Mouse (Mus musculus): ENCODE results near the gene Plp1. TPM values are rescaled to one million over a fixed set of nuclear protein-coding genes. Genes with fewer than 3 reads are reported as not detected.

Plp1 gene
- polyA plus RNA-seq (2012; rRNA removed): 22.3 and 23.9 TPM in 2 replicates

DNA sequence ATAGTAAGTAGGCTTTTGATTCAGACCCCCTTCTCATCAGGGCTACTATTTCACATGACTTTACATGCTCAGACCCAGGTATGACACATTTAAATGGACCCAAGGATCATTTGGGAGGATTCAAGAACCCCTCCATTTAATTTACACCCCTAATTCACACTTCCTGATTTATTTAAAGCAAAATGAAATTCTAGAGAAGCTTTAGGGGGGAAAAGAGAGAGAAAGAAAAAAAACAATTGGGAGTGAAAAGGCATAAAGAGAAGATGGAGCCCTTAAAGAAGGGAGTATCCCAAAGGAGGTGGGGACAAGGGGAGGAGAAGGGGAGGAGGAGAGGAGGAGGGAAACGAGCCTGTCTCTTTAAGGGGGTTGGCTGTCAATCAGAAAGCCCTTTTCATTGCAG lies at the start of gene Plp1:
Plp1 (plus strand) TSS at position 301 of the 400 bp plus-strand sequence.
- no peak for DNase-seq (ENCODE audit: low spot score)

DNA sequence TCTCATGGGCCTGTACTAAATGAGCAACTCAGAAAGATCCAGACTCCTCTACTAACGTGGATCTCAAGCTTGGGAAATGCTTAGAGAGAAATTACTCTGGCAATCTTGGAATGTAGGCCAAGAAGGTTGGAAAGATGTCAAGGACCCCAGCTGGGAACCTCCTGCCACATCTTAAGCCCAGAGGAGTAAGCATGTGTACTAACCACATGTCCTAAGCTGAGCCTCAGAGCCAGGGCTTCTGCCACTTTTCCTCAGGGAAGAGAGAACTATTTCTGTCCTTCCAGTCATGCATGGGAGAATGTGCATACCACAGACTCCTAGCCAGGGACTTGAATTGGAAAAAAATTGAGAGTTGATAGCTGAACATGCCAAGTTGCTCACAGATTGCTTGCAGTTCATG lies 49.4 kb upstream of the Plp1 start:
- DNase-seq (ENCODE audit: low spot score): no peak

DNA sequence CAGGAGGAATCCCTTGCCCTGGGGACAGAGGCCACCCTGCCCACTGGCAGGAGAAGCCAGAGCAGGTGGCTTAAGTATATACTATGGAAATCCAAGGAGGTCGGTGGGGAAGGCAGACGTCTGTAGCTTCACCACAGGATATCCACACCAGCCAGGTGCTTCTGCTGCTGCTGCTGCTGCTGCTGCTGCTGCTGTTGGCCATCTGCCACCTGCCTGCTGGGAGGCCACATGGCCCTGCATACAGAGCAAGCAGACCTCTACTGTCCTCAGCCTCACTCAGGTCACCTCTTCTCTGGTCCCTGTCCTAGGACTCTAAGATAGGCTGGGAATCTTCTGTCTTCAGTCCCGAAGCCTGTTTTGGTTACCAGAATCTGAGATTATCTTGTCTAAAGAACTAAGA lies 44.4 kb upstream of the Plp1 start:
- DNase-seq (ENCODE audit: low spot score): no peak

DNA sequence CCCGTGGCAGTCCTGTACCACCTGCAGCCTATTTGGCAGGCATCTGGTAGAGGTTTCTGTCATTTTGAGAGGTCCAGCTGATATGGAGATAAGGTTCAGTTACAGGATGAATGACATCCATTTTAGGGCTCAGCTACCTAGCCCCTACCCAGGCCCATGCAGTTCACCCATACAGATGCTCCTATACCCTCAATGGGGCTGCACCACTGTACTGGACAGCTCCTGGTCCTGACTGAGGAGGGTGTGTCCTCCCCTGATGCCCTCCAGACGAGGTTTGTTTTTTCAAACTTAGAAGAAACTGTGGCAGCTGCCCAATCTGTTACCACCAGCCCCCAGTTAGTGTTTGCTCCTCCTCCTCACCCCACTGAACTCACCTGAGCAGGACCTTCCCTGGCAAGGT lies 43.2 kb upstream of the Plp1 start:
- no peak for DNase-seq (ENCODE audit: low spot score)

DNA sequence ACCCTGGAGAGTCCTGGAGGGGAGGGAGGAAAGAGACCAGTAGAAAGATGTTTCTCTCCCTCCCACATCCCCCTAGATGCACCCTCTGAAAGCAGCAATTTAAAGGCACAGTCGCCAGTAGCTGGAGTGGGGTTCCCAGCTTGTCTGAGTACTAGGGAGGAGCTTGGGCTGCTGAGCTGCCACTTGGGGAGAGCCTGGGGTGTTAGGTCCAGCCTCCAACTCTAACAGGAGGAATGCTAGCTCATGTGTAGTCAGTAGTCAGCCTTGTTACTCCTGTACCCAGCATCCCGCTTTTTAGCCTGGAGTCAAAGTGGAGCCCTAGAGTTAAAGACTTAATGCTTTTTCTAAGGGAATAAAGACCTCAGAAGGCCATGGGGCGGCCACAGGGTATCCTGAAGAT lies 42.4 kb upstream of the Plp1 start, which contains the start of gene Glra4:
Glra4 (minus strand) TSS at position 101 of the 400 bp plus-strand sequence.
- DNase-seq (ENCODE audit: low spot score): no peak

DNA sequence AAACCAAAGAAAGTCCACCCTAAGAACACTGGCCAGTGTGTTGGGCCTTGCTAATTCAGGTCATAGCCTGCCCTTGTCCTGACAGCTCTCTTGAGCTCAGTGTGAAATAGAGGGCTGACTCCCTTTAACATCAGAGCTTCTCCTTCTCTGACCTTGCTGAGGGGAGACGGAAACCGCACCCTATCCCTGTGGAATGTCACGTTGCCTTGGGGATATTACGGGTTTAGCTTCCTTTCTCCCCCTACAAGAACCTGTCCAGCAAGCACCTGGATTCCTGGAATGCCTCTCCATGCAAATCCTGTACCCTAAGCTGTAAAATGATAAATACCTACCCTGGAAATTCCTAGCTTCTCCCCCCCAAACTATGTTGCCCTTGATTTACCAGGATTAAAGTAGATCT lies 33.0 kb upstream of the Plp1 start:
- no peak for DNase-seq (ENCODE audit: low spot score)

DNA sequence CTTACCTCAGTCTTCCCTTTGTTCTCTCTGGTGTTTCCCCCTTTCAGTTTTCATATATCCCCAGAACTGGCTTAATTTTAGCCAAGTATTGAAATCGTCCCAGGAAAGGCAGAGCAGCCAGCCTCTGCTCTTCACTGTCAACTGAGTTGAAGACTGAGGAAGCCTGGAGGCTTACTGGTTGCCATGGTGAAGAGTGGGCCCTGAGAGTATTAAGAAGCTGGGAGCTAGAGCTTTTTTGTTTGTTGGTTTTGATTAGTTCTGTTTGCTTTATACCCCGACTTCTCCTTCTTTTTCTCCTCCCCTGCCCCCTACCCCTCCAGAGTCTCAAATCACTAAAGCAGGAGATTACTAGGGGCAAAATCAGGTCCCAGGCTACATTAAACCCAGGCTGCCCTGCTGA lies 25.2 kb upstream of the Plp1 start:
- no peak for DNase-seq (ENCODE audit: low spot score)

DNA sequence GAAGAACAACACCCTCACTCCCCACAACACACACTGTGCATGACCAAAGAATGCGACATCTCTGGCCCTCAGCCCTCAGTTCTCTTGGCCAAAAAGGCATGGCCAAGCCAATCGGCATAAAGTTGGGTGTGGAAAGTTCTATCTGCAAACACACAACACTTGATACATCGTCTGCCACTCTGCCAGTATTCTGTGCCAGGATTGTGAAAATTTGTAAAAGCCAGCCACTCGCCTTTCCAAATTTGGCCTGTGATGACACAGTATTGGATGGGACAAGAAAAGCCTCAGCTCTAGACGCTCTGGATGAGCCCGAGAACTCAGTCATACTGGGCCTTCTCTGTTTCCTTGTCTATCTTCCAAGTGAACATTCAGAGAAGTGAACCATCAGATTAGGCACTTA lies 2.7 kb upstream of the Plp1 start:
- no peak for DNase-seq (ENCODE audit: low spot score)

DNA sequence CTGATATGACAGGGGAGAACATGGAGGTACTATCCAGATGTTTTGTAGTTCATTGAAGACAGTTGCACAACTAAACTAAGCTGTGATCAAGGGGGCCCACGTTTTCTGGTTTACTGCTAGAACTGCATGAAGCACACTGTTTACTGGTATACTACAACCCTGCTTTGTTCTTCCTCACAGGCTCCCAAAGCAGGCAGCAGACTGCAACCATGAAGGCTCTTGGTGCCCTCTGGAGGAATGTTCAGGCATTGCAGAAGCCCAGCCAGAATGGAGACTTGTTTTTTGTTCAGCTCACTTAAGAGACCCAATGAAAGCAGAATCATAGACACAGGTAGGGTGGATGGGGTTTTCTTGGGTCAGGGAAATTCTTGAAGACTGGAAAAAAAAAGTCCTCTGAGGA lies 2.2 kb upstream of the Plp1 start:
- DNase-seq (ENCODE audit: low spot score): no peak

DNA sequence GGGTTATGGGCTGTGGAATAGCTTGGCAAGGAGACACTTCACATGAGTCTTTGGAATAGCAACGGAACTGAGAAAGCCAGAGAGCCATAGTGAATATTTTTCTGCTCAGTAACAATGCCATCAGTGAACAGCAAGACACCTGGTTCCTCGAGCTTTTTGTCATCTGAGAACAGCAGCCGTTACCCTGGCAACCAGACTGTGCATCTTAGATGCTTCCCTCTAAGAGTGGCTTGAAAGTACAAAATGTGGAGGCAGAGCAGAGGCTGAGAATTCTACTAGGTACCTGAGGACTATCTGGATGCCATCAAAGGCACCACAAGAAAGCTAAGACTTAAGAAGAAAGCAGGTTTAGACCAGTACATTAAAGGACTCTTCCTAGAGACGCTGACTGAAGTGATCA lies 2.5 kb downstream of the Plp1 start:
- DNase-seq (ENCODE audit: low spot score): no peak

DNA sequence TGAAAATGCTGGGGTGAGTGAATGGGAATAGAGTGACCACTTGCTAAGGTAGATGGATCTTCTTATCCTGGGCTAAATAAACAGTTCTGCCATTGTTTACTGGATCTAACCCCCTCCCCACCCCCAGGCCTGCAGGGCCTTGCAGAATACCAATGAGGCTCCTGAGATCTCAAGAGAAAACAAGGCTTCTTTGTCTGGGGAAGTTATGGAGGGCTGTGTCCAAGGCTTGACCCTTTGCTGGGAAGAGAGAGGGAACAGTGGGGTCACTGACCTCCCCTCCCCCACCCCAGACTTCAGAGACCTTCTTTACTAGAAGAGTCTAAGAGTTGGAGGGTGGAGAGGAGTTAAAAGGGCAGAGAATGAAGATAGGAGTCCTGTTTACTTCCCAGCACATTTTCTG lies 6.1 kb downstream of the Plp1 start:
- DNase-seq (ENCODE audit: low spot score): no peak

DNA sequence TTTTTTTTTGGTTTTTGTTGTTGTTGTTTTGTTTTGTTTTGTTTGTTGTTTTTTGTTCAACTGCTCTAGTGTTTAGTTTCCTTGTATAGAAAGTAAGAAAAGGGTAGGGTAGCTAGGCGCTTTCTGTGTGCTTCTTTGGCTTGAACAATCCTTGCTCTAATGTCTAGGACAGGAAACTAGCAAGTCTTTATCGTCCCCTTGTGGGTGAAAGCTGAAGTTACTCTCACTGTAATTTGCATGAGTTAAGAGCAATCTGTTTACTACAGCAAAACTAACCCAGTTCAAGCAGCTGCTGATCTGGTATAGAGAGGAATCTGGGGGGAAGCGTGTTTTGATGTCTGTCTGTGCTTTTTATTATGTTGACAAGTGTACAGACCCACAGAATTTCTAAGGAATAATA lies 27.8 kb downstream of the Plp1 start:
- DNase-seq (ENCODE audit: low spot score): no peak

DNA sequence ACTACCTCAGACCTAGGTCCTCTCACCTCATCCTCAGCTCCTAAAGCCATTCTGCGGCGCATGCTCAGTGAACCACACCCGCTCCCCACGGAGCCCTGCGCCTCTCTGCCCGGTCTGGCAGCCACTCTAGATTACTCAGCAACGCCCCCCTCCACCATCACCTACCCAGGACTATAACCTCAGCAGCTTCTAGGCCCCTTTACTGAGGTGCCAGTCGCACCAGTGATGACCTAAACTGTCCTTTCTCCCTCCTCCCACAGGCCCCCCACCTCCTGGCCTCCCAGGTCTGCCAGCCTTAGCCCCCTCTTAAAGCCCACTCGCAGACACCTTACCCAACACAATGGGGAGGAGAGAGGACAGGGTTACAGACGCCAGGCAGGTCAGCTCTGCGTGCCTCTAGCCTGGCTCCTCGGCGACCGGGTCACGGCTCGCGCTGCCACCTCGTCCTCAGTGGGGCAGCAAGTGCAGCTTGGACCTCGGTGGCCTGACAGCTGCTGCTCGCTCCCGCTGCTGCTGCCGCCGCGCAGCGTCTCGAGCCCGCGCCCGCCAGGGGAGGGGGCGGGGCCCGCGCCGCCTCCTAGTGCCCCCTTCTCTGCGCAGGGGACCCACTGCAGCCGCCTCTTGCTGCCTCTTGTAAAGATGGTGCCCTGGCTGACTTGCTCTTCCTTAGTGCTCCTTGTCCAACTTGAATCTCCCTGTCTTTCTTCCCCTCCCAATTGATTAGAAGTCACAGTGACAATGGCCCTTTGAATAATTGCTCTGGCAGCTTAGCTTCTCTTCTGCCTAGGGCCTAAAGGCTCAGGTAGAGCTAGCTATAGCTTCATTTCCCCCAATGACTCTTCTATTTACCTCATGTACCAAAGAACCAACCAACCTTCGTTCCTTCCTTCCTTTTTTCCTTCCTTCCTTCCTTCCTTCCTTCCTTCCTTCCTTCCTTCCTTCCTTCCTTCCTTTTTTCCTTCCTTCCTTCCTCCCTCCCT lies 45.9 kb downstream of the Plp1 start, which contains the start of gene Rab9b:
Rab9b (minus strand) TSS at position 695 of the 980 bp plus-strand sequence.
- DNase-seq (ENCODE audit: low spot score): peak; percentile 19

Other genes with a start within 250 kb of the Plp1 start
- gene Tceal3, start 231.8 kb upstream of the Plp1 start, polyA plus RNA-seq (2012; rRNA removed): 20.7 and 25.5 TPM in 2 replicates
- gene Tceal1, start 114.7 kb upstream of the Plp1 start, polyA plus RNA-seq (2012; rRNA removed): 6.3 and 7.3 TPM in 2 replicates
- 171 and 201 TPM in 2 replicates for gene Morf4l2, start 79.0 kb upstream of the Plp1 start, polyA plus RNA-seq (2012; rRNA removed)
- gene Glra4, start 42.5 kb upstream of the Plp1 start, polyA plus RNA-seq (2012; rRNA removed): not detected in 2 replicates
- gene Rab9b, start 46.1 kb downstream of the Plp1 start, polyA plus RNA-seq (2012; rRNA removed): 0.04 and 0.07 TPM in 2 replicates
- not detected in 2 replicates for gene H2bfm, start 104.7 kb downstream of the Plp1 start, polyA plus RNA-seq (2012; rRNA removed)
- 2.7 and 3.7 TPM in 2 replicates for gene Tmsb15b2, start 152.8 kb downstream of the Plp1 start, polyA plus RNA-seq (2012; rRNA removed)
- 6.9 and 7.0 TPM in 2 replicates for gene Tmsb15l, start 154.2 kb downstream of the Plp1 start, polyA plus RNA-seq (2012; rRNA removed)
- 7.1 and 8.3 TPM in 2 replicates for gene Tmsb15b1, start 154.2 kb downstream of the Plp1 start, polyA plus RNA-seq (2012; rRNA removed)
- 1.3 and 1.5 TPM in 2 replicates for gene Zcchc18, start 170.5 kb downstream of the Plp1 start, polyA plus RNA-seq (2012; rRNA removed)
- gene Slc25a53, start 215.6 kb downstream of the Plp1 start, polyA plus RNA-seq (2012; rRNA removed): 5.9 and 6.8 TPM in 2 replicates
- gene Fam199x, start 226.9 kb downstream of the Plp1 start, polyA plus RNA-seq (2012; rRNA removed): 2.7 and 3.2 TPM in 2 replicates

Measured in urinary bladder, adult 2 months (tissue).